Mouse (Mus musculus) ES-E14 (cell line): ENCODE measurements around the gene Icam2. TPM values are rescaled to one million over a fixed set of nuclear protein-coding genes. Genes with fewer than 3 reads are reported as not detected.

Experiments
- DNase-seq: peaks from one replicate; pipeline ENCODE4 v3.0.0-alpha.2; 2013; ENCODE audit warnings: low read depth, low spot score
- H3K27ac ChIP-seq: 2 replicates; pipeline ENCODE4 v1.5.1; 2012; ENCODE audit warnings: low read depth, mild to moderate bottlenecking, low read length, moderate library complexity, mixed read lengths; ENCODE audit not compliant: poor library complexity, insufficient read depth, severe bottlenecking
- H3K36me3 ChIP-seq: 2 replicates; pipeline ENCODE4 v1.6.1; 2012; ENCODE audit warnings: mild to moderate bottlenecking, low read length, moderate library complexity, mixed read lengths; ENCODE audit not compliant: control insufficient read depth, poor library complexity, insufficient read depth, severe bottlenecking
- H3K4me1 ChIP-seq, 2 experiments: fragments of 150-350 bp in 1 of 2; sonication (generic) in 1 of 2; 2 replicates each; pipeline ENCODE4 v1.6.1; 2012; ENCODE audit warnings: low read length in 2 of 2, mild to moderate bottlenecking in 1 of 2, mixed read lengths in 1 of 2; ENCODE audit not compliant: control insufficient read depth in 2 of 2, insufficient read depth in 2 of 2, poor library complexity in 1 of 2
- H3K4me3 ChIP-seq, 2 experiments: fragments of 150-350 bp in 1 of 2; sonication (generic) in 1 of 2; 2 replicates each; pipeline ENCODE4 v1.5.1; 2012; ENCODE audit warnings: low read length in 2 of 2, low read depth in 1 of 2, mild to moderate bottlenecking in 1 of 2, mixed read lengths in 1 of 2; ENCODE audit not compliant: insufficient read depth in 1 of 2, poor library complexity in 1 of 2, severe bottlenecking in 1 of 2
- H3K9ac ChIP-seq: 2 replicates; pipeline ENCODE4 v1.6.1; 2012; ENCODE audit warnings: low read depth, mild to moderate bottlenecking, low read length, mixed read lengths; ENCODE audit not compliant: poor library complexity, insufficient read depth, severe bottlenecking
- H3K9me3 ChIP-seq: fragments of 150-350 bp; sonication (generic); 2 replicates; pipeline ENCODE4 v1.6.1; 2012; ENCODE audit warnings: low read depth, mild to moderate bottlenecking, low read length; ENCODE audit not compliant: control insufficient read depth, insufficient read depth
- CHD2 ChIP-seq: IDR thresholded peaks from 2 replicates; pipeline ENCODE4 v1.6.1; 2014; ENCODE audit warnings: mild to moderate bottlenecking, low read depth, low read length, inconsistent platforms
- HCFC1 ChIP-seq: IDR thresholded peaks from 2 replicates; pipeline ENCODE4 v1.6.1; 2012; ENCODE audit warnings: low read length, inconsistent platforms, borderline replicate concordance; ENCODE audit not compliant: insufficient read depth
- MAFK ChIP-seq: IDR thresholded peaks from 2 replicates; pipeline ENCODE4 v1.6.1; 2014; ENCODE audit warnings: mild to moderate bottlenecking, low read depth, low read length, inconsistent platforms; ENCODE audit not compliant: insufficient read depth
- ZC3H11A ChIP-seq: IDR thresholded peaks from 2 replicates; pipeline ENCODE4 v1.6.1; 2012; ENCODE audit warnings: low read depth, mild to moderate bottlenecking, inconsistent platforms, low read length, borderline replicate concordance
- ZNF384 ChIP-seq: IDR thresholded peaks from 2 replicates; pipeline ENCODE4 v1.6.1; 2012; ENCODE audit warnings: low read depth, low read length, inconsistent platforms
- in situ Hi-C, 2 experiments: fragments of 600-800 bp; cut with MboI; formaldehyde crosslinking; loops; one replicate each; pipeline ENCODE4 v1.15.1; 2025; ENCODE audit warnings: low sequenced_read_pairs in 2 of 2, inconsistent platforms in 1 of 2; ENCODE audit not compliant: unreplicated experiment in 2 of 2
- total RNA-seq: library from RNA; depleted of rRNA; stranded (reverse); fragments of 300-350 nt; gene quantifications from 2 replicates; pipeline ENCODE4 v1.2.3, GENCODE M21; 2012

The Icam2 gene
- total RNA-seq, 1 experiment, result 0.89 TPM

DNA sequence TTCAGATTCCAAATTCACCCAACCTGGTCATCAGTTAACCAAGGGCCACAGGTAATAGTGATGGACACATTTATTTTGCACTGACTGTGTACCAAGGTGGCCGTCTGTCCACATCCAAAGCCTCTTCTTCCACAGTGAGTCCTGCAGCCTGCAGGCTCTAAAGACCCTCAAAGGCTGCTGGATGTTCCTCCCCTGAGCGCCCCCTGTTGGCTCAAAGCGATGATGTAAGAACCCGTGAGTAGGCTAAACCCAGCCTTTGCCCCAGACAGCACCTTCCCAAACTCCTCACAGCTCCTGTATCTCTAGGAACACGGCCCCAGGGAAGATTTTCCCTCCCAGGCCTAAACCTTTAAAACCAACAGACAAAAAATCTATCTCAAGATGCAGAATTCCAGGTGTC is 28.5 kb downstream of the Icam2 start:
- TF ChIP-seq ZNF384 (no peak), CHD2 (no peak), HCFC1 (no peak), ZC3H11A (no peak), MAFK (no peak)
- no peaks in the 10 kb centered on the region for H3K4me1 ChIP-seq
- no peaks in the 10 kb centered on the region for H3K9me3 ChIP-seq
- H3K36me3 ChIP-seq, result no peaks in the 10 kb centered on the region
- no peak overlapping the region for H3K27ac ChIP-seq
- in situ Hi-C loops, result no loop called here
- no peak overlapping the region for H3K4me3 ChIP-seq
- no peak overlapping the region for H3K9ac ChIP-seq
- peak; percentile 65 for DNase-seq

DNA sequence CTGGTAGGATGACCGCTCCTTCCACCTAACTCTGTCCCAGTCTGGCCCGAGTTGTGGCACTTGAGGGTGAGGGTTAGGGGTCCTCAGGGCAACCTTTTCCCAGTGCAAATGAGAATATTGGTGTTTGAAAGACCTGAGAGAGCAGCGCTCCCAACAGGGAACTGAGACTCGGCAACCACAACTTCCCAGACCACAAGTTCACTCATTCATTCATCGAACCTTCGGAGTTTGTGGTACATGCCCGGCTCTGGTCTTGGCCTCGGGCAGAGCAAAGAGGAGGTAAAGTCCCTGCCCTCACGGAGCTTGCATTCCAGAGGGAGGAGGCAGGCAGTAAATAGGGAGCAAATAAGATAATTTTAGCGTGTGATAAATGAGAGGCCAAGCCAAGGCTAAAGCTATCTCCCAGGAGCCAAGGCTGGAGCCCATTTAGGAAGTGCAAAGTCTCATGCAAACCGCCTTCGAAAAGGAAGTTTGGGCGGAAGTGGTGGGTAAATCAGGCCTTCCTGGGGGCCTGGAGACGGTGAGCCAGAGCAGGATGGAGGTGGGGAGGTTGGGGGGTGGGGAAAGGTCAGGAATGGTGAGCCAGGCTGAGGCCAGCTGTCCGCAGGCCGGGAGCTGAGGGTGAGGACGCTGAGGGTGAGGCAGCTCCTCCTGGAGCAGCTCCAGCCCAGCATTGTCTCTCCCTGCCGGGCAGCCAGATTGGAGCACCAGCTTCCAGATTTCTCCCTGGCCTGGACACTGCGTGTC is 32.3 kb downstream of the Icam2 start:
- in situ Hi-C loops, result no loop called here
- H3K9ac ChIP-seq, result no peak overlapping the region
- no peak for DNase-seq

DNA sequence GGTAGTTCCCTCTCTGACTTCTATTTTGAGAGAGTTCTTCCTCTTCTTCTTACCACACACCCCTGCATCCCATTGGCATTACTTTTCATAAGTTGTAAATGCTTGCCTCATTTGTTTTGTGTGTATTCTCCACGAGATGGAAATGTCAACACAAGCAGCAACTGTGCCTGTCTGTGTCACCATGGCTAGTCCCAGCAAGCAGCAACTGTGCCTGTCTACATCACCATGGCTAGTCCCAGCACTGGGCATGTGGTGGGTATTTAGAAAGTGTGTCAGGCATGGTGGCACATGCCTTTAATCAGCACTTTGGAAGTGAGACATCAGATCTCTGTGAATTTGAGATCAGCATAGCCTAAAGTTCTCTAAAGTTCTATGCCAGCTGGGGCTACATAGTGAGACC is 33.7 kb downstream of the Icam2 start:
- in situ Hi-C loops, result no loop called here
- TF ChIP-seq HCFC1 (no peak), ZC3H11A (no peak), MAFK (no peak), CHD2 (no peak), ZNF384 (no peak)
- H3K4me3 ChIP-seq, result no peak overlapping the region
- no peaks in the 10 kb centered on the region for H3K36me3 ChIP-seq
- no peaks in the 10 kb centered on the region for H3K4me1 ChIP-seq
- no peak for DNase-seq
- H3K9me3 ChIP-seq, result no peaks in the 10 kb centered on the region
- no peak overlapping the region for H3K9ac ChIP-seq
- H3K27ac ChIP-seq, result no peak overlapping the region

More for the DNA sequence above, 32.3 kb downstream of the Icam2 start:
- Histone ChIP-seq H3K4me1 (no peaks in the 10 kb centered on the region), H3K4me3 (no peak overlapping the region), H3K36me3 (no peaks in the 10 kb centered on the region), H3K9me3 (no peaks in the 10 kb centered on the region), H3K27ac (no peak overlapping the region)
- TF ChIP-seq HCFC1 (no peak), ZC3H11A (no peak), ZNF384 (no peak), CHD2 (no peak), MAFK (no peak)

DNA sequence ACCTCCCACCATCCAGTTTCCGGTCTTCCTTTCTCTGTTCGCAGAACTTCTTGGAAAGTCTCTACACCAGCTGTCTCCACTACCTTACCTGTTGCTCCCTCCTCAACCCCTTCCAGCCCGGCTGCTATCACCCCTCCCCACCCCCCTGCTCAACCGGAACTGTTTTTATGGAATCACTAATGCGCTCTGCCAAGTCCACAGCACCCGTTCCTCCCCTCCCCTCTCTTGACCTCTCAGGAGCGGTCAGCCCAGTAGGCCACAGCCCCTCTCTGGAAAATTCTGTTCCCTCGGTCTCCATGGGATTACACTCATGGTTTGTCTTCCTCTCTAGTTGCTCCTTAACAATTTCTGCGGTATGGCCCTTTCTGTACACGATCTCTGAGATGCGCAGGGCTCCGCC is 34.7 kb downstream of the Icam2 start, which contains the start of gene Scn4a:
Scn4a (minus strand) TSS at position 101 of the 400 bp plus-strand sequence.
- DNase-seq, result no peak
- Histone ChIP-seq H3K36me3 (no peaks in the 10 kb centered on the region), H3K4me3 (no peak within 1 kb of the TSS), H3K27ac (no peak within 1 kb of the TSS), H3K4me1 (no peaks in the 10 kb centered on the region), H3K9ac (no peak within 1 kb of the TSS), H3K9me3 (no peaks in the 10 kb centered on the region)
- TF ChIP-seq HCFC1 (no peak), ZC3H11A (no peak), ZNF384 (no peak), CHD2 (no peak), MAFK (no peak)
- in situ Hi-C loops, result no loop called here
